Mouse (Mus musculus) liver, adult 2 months (tissue): Measurements from ENCODE around the gene Plch1. TPM values are rescaled to one million over a fixed set of nuclear protein-coding genes. Genes with fewer than 3 reads are reported as not detected.

Experiments
- DNase-seq: peaks from one replicate; pipeline ENCODE4 v3.0.0-alpha.2; 2011; ENCODE audit warnings: low read depth, low spot score; ENCODE audit errors: extremely low read depth
- H3K27ac ChIP-seq: fragments of 200-500 bp; replicated peaks from 2 replicates; pipeline ENCODE4 v1.5.1; 2012; ENCODE audit warnings: low read depth, mild to moderate bottlenecking, control low read depth, inconsistent platforms, low read length; ENCODE audit not compliant: insufficient read depth
- H3K27me3 ChIP-seq: fragments of 200-500 bp; 2 replicates; pipeline ENCODE4 v1.6.1; 2012; ENCODE audit warnings: mild to moderate bottlenecking, moderate library complexity, low read length, inconsistent platforms; ENCODE audit not compliant: control insufficient read depth, insufficient read depth
- H3K36me3 ChIP-seq: fragments of 200-500 bp; 2 replicates; pipeline ENCODE4 v1.6.1; 2012; ENCODE audit warnings: low read length, inconsistent platforms; ENCODE audit not compliant: control insufficient read depth, insufficient read depth
- H3K4me1 ChIP-seq: fragments of 200-500 bp; 2 replicates; pipeline ENCODE4 v1.6.1; 2011; ENCODE audit warnings: low read length; ENCODE audit not compliant: control insufficient read depth, insufficient read depth
- H3K4me3 ChIP-seq: fragments of 200-500 bp; 2 replicates; pipeline ENCODE4 v1.5.1; 2011; ENCODE audit warnings: low read depth, mild to moderate bottlenecking, control low read depth, low read length, moderate library complexity; ENCODE audit not compliant: insufficient read depth
- H3K79me2 ChIP-seq: fragments of 200-500 bp; 2 replicates; pipeline ENCODE4 v1.6.1; 2012; ENCODE audit warnings: inconsistent platforms, mild to moderate bottlenecking, low read length, moderate library complexity; ENCODE audit not compliant: control insufficient read depth, insufficient read depth
- H3K9ac ChIP-seq: fragments of 200-500 bp; 2 replicates; pipeline ENCODE4 v1.6.1; 2012; ENCODE audit warnings: low read depth, mild to moderate bottlenecking, control low read depth, inconsistent platforms, low read length
- CTCF ChIP-seq: fragments of 200-500 bp; IDR thresholded peaks from 2 replicates; pipeline ENCODE4 v1.5.1; 2011; ENCODE audit warnings: low read depth, low read length, control low read depth
- POLR2A ChIP-seq: fragments of 200-500 bp; IDR thresholded peaks from 2 replicates; pipeline ENCODE4 v1.6.1; 2011; ENCODE audit warnings: low read length, control low read depth; ENCODE audit not compliant: insufficient read depth; ENCODE audit errors: extremely low read depth
- WGBS: fragments of 180-500 bp; shearing (Covaris S2); methylation state at CpG from one replicate; pipeline ENCODE4 v1.1.7; 2018; 5-methylcytosine and 5-hydroxymethylcytosine counted together
- polyA plus RNA-seq: library from polyadenylated mRNA; depleted of rRNA; stranded (reverse); fragments of >200 nt; gene quantifications from 2 replicates; pipeline ENCODE4 v1.2.3, GENCODE M21; 2012
- total RNA-seq: library from RNA; depleted of rRNA; stranded (reverse); fragments of >200 nt; gene quantifications from 2 replicates; pipeline ENCODE4 v1.2.3, GENCODE M21; 2014

The Plch1 gene
- total and polyA plus RNA-seq, 2 experiments: under 0.01 TPM; not detected in 1

DNA sequence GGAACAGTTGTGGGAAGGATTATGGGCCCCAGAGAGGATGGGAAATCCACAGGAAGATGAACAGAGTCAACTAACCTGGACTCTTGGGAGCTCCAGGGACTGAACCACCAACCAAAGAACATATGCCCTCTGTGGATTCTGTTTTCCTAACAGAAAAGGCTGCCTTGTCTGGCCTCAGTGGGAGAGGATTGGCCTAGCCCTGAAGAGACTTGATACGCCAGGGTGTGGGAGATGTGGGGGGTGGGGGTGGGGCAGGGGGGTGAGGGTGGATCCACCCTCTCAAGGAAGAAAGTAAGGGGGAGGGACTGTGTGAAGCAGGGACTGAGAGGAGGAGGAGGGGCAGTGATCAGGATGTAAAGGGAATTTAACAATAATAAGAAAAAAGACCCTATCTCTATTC lies 26.5 kb downstream of the Plch1 start:
- no peak overlapping the region for H3K9ac ChIP-seq
- TF ChIP-seq POLR2A (no peak), CTCF (no peak)
- WGBS: 76% methylated on average over 1 of the region's 1 CpGs
- H3K4me3 ChIP-seq: no peak overlapping the region
- H3K36me3 ChIP-seq: no peaks in the 10 kb centered on the region
- no peak for DNase-seq
- H3K27ac ChIP-seq: no peak overlapping the region
- no peaks in the 10 kb centered on the region for H3K4me1 ChIP-seq
- H3K27me3 ChIP-seq: no peaks in the 10 kb centered on the region
- no peaks in the 10 kb centered on the region for H3K79me2 ChIP-seq

DNA sequence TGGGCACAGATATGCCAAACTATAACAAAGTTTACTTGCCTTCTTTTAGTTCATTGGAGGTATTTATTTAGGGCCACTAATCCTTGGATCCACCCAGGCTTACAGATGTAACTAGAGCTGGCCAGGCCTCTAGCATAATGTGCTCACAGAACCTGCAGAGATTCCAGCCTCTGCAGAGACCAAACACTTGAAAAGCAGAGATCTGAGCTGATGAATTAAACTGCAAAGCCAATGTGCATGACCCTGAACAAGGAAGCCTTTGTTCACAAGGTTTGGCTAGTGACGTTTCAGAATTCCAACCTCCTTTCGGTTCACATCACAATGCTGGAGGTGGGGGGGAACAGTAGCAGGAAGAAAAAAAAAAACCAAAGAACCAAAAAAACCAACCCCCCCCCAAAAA lies 28.0 kb downstream of the Plch1 start:
- DNase-seq: no peak
- WGBS: 67% methylated on average over 2 of the region's 2 CpGs
- H3K9ac ChIP-seq: no peak overlapping the region
- no peaks in the 10 kb centered on the region for H3K27me3 ChIP-seq
- H3K36me3 ChIP-seq: no peaks in the 10 kb centered on the region
- no peaks in the 10 kb centered on the region for H3K79me2 ChIP-seq
- H3K4me3 ChIP-seq: no peak overlapping the region
- no peak for TF ChIP-seq CTCF
- TF ChIP-seq POLR2A: no peak
- H3K27ac ChIP-seq: no peak overlapping the region
- no peaks in the 10 kb centered on the region for H3K4me1 ChIP-seq

DNA sequence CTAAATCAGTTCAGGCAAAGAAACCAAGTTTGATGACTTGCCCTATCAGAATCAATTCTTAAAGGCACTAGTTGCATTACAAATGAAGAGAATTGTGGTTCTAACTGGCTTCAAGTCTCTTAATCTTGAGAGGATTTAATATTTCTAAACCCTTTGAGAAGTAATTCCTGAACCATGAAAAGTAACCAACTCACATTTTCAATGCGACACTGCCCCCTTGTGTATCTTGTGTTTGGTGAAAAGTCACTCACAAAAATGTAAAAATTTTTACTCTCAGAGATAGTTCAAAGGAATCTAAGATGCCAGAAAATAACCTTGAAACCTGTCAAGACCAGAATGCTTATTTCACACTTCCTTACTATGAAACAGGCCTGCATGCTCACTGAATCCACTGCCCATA lies 31.0 kb downstream of the Plch1 start:
- H3K79me2 ChIP-seq: no peaks in the 10 kb centered on the region
- peak; percentile 24 for DNase-seq
- no peak overlapping the region for H3K4me3 ChIP-seq
- no peak overlapping the region for H3K27ac ChIP-seq
- peak; percentile 18; the same call in 1 of the 2 replicates for TF ChIP-seq CTCF
- TF ChIP-seq POLR2A: no peak
- no peaks in the 10 kb centered on the region for H3K27me3 ChIP-seq
- 33% methylated on average over 1 of the region's 1 CpGs for WGBS
- no peaks in the 10 kb centered on the region for H3K36me3 ChIP-seq
- H3K9ac ChIP-seq: no peak overlapping the region
- no peaks in the 10 kb centered on the region for H3K4me1 ChIP-seq

DNA sequence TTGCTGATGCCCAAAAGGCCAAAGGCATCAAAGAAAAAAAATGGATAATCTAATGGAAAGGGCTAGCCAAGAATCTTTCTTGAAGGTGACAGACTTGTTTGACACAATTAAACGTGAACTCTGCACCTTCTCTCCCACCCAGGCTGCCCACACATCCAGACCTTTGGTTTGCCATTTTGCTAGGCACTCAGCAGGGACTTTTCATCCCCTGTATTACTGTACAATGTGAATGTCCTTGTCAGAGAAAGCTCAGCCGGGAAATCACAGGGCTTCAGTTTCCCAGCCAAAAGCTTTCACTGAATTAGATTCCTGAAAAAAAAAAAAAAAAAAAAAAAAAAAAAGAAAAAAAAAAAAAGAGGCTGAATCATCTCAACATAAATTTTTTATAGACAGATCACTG lies 34.2 kb downstream of the Plch1 start:
- Histone ChIP-seq H3K4me3 (no peak overlapping the region), H3K79me2 (no peaks in the 10 kb centered on the region), H3K27me3 (no peaks in the 10 kb centered on the region), H3K4me1 (no peaks in the 10 kb centered on the region), H3K27ac (no peak overlapping the region), H3K36me3 (no peaks in the 10 kb centered on the region), H3K9ac (no peak overlapping the region)
- DNase-seq: no peak
- TF ChIP-seq POLR2A: no peak
- TF ChIP-seq CTCF: no peak
- 71% methylated on average over 2 of the region's 2 CpGs for WGBS

DNA sequence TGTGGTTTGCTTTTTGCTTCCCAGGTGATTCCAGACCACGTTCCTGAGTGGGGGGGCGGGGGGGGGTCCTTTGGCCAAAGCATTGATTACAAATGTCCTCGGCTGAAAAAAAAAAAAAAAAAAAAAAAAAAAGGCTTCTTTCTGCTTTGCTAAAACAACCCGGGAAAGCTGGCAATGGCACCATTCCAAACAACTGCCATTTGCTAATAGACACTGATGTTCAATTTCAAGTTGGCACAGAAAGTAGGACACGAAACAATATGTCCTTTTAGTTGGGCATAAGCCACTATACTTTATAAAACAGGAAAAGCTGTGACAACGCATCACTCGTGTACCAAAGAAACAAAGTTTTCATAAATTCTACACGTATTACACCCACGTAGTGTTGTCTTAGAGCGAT lies 36.6 kb downstream of the Plch1 start:
- no peak overlapping the region for H3K9ac ChIP-seq
- no peak for DNase-seq
- H3K36me3 ChIP-seq: no peaks in the 10 kb centered on the region
- no peaks in the 10 kb centered on the region for H3K27me3 ChIP-seq
- 81% methylated on average over 10 of the region's 10 CpGs for WGBS
- no peak for TF ChIP-seq CTCF
- no peak for TF ChIP-seq POLR2A
- no peak overlapping the region for H3K4me3 ChIP-seq
- H3K79me2 ChIP-seq: no peaks in the 10 kb centered on the region
- no peaks in the 10 kb centered on the region for H3K4me1 ChIP-seq
- H3K27ac ChIP-seq: no peak overlapping the region

DNA sequence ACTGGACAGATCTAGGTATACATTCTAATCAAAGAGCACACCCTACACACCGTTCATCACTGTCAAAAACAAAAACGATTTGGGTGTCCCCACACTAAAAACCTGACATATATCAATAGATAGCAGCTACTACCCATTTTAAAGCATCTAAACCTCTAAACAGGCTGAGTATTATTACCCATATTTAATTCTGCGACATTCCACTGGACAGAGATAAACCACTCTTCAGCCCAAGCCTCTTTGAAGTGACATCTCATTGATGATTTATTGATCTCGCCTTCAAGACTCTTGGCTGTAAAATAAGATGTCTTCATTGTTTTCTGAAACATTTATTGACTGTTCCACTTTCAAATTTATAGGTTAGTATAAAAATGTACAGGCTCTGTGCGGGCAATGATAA lies 46.4 kb downstream of the Plch1 start:
- no peak overlapping the region for H3K4me3 ChIP-seq
- H3K27ac ChIP-seq: no peak overlapping the region
- TF ChIP-seq CTCF: no peak
- TF ChIP-seq POLR2A: no peak
- H3K36me3 ChIP-seq: no peaks in the 10 kb centered on the region
- no peaks in the 10 kb centered on the region for H3K27me3 ChIP-seq
- H3K79me2 ChIP-seq: no peaks in the 10 kb centered on the region
- 78% methylated on average over 5 of the region's 5 CpGs for WGBS
- H3K9ac ChIP-seq: no peak overlapping the region
- no peaks in the 10 kb centered on the region for H3K4me1 ChIP-seq
- DNase-seq: no peak
